Mouse (Mus musculus) kidney, adult 9 months (tissue): ENCODE results near the gene Olfr47.
A peak's percentile ranks its signal among the peaks of the same experiment; 100 is the strongest.
"Not testable (repeated sequence)": the region's sequence is repeated elsewhere in the genome, so short reads cannot be mapped to it uniquely, and the experiment has no call there.

ENCODE experiments used
- DNase-seq: peaks from one replicate; pipeline ENCODE4 v3.0.0; 2022

The Olfr47 gene

DNA sequence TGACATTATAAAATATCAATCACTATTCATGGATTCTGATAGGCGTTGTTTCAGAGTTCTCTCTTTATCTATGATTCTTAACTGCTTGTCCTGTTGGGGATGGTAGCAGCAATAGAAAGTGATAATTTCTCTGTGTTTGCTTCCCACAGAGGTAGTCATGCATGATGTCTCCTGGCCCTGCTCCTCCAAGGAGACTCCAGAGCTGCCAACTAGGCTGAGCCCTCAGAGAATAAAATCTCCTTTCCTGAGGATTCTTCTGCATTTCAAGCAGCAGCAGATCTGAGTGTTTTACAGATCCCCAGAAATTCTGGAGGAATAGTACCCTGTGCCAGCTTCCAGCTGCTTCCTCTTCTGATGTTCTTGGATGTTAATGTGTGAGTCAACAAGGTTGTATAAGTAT, at the start of gene Olfr47:
TSS of gene Olfr47 (plus strand) at position 275 of the 400 bp plus-strand sequence.
- not testable (repeated sequence) for DNase-seq

DNA sequence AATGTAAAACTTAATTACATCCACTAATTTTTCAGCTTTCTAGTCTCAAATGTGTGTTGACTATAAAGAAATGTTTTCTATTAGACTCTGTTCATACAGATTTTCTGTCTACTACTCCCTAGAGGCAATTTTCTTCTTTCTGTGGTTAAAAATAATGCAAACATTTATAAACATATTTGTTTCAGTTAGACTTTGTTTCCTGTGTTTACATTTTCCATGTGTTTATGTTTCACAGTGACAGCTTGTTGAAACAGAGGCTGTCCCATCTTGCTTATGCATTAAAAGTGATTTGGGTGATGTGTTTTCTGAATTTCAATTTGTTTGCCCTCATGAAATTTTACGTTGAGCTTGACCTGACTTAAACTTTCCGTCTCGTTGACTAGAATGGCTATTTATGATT, 40.3 kb upstream of the Olfr47 start:
- no peak for DNase-seq

DNA sequence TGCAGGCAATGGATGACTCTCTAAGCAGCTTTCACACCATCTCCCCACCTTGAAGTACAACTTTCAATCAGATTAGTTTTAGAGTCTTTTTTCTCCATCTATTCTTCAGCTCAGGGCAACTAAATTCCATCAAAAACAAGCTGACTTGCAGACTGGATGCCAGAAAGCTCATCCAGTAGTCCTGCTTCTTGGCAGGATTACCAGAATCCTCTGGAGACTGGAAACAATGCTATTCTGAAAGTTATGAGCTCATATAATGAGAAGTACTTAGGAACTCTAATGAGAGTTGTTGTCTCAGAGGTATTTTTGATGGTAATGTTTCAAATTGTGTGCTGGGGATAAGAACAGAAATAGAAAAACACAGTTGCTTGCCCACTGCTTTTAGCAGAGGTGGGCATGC, 34.5 kb upstream of the Olfr47 start, which contains the start of gene Olfr435:
TSS of gene Olfr435 (plus strand) at position 366 of the 400 bp plus-strand sequence.
- DNase-seq: no peak

GRCm38 (mm10) chr6:43198094-43198493, 33.2 kb upstream of the Olfr47 start:
- no peak for DNase-seq

DNA sequence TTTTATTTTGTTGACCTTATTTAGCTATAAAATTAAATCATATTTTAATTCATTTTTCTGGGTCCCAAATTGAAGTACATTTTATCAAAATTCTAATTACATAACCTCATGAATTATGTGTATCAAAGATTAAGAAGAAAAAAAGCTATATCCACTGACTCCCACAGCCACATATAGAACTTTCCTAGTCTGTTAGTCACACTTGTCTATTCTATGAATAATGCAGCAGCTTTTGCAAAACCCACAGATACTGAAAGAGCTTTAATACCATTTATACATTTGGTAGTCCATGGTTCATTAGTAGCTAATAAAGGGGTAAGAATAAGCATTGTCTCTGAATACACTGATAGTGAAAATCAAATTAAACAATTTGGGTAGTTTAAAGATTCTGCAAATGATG, 28.5 kb upstream of the Olfr47 start:
- no peak for DNase-seq

DNA sequence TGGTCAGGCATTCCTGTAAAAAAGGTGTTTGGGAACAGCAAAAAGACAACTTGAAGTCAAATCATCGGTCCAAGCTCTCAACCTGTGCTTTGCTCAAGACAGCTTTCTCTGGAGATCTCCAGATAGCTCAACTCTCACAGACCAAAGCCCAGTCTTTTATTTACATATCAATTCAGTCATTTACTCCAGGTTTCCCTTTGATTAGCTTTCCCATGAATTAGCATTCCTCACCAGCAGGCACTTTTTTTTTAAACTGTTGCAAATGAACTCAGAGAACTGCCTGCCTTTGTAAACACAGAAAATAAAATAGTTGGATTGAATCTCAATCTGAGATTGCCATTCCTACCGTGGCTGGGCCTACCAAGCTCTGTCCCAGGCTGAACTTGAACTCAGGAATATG, 26.0 kb upstream of the Olfr47 start:
- DNase-seq: no peak

DNA sequence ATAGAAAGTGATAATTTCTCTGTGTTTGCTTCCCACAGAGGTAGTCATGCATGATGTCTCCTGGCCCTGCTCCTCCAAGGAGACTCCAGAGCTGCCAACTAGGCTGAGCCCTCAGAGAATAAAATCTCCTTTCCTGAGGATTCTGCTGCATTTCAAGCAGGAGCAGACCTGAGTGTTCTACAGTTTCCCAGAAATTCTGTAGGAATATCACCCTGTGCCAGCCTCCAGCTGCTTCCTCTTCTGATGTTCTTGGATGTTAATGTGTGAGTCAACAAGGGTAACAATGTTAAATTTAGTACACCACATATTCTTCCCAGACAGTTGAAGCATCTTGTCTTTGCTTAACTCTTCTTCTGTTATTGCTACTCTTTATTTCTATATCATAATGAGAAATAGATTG, 18.5 kb upstream of the Olfr47 start, which contains the start of gene Olfr434:
TSS of gene Olfr434 (plus strand) at position 149 of the 400 bp plus-strand sequence.
- not testable (repeated sequence) for DNase-seq

DNA sequence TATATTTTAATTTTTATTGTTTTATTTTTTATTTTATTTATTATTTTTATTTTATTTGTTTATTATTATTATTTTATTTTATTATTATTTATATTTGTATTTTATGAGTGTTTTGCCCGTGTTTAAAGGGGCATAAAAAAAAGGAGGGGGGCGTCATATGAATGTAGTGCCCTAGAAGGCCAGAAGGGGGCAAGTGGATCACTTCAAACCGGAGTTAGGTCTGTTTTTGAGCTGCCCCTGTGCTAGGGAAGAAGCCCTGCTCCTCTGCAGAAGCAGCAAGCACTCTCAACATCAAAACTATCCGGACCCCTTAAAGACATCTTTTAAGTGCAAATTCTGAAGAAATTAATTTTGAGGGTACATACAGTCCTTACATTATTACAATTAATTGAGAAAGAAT, 10.7 kb downstream of the Olfr47 start:
- DNase-seq: no peak

DNA sequence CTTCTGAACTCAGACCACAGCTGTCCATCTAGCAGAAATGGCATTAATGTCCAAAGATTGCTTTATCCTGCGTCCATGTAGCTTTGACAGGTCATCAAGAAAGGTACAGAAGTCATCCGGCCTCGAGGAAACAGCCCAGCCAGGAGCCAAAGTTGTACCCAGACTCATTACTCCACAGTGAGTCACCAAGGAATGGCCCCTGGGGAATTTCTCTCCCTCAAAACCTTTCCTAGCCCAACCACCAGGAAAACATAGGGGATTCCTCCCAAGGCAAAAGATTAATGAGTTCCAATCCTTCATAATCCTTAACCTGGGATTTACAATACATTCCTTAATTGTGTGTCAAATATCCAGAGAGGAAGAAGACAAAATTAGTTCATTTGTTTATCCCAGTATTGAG, 16.1 kb downstream of the Olfr47 start:
- no peak for DNase-seq

GRCm38 (mm10) chr6:43252994-43253393, 21.7 kb downstream of the Olfr47 start:
- DNase-seq: no peak

DNA sequence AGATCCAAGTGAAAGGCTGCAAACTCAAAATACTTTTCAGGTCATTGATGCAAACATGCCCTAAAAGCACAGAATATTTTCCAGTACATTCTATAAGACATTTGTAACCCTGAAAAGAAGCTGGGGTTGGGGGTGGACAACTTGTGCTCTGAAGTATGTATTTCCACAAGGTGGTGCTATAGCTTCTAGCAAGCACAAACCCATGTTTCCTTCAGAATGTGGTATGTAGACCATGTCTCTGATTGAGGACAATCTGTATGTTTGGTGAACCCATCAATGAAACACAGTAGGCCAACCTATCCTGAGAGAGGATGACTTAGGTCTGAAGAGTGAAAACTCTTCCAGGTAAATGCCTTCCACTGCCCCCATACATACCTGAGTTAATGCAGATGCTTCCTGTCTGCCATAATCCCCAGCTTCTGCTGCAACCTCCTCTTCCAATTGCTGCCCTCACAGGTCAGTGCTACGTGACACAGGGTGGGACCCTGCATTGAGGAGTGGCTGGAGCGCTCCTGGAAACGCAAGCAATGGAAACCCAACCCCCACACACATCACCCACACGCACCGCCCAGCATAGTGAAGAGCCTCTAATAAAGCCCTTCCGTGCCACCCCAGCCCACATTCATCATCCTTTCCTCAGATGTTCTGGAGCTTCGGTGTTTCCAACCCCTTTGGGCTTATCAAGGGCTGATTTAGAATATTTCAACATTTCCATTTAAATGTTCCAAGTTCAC, 23.0 kb downstream of the Olfr47 start:
- DNase-seq: peak; percentile 51

- DNase-seq: no peak
These were observed 29.4 kb downstream of the Olfr47 start for GRCm38 (mm10) chr6:43260756-43261155.

- DNase-seq: peak; percentile 92
These were observed 34.2 kb downstream of the Olfr47 start, which contains the start of gene Arhgef5 for GRCm38 (mm10) chr6:43265363-43266041. TSS of gene Arhgef5 (plus strand) at chr6:43265582.

- DNase-seq: peak; percentile 78
These were observed 35.0 kb downstream of the Olfr47 start for GRCm38 (mm10) chr6:43266356-43266755.

DNA sequence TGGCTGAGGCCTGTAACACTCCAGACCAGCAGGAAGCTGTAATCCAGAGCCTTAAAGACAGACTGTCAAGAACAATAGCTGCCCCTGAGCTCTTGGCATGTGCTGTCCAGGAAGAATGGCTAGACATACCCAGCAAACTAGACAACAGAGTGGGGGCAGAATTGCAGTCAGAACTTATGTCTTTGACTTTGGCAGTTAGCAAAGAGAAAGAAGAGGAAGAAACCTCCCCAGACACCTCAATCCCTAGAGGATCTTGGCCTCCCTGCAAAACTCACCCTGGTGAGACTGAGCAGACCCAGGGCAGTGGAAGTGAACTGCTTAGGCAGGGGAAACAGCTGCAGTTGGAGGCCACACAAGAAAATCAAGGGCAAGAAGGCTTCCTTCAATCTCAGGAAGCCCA, 41.3 kb downstream of the Olfr47 start:
- peak; percentile 31 for DNase-seq

- DNase-seq: no peak
These were observed 42.8 kb downstream of the Olfr47 start for GRCm38 (mm10) chr6:43274123-43274522.

DNA sequence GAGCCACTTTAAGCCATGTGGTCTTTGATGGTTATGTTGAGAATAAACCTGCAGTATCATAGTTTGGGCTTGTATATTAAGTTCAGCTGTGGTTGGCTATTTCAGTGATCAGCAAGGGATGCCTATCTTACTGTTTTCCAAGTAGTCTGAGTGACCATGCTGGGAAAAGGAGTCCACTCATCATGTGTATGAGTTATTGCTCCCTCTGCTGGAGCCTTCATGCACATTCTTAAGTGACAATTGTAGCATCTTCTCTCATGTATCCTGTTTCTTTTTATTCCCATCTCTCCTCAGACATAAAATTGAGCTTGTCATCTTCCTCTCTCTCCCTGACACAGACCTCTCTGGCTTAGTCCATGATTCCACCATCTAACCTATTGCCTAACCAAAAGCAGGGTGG, 46.9 kb downstream of the Olfr47 start:
- peak; percentile 50 for DNase-seq

- DNase-seq: no peak
These were observed 49.2 kb downstream of the Olfr47 start for GRCm38 (mm10) chr6:43280481-43280880.
